Mouse (Mus musculus) G1E (cell line): Measurements from ENCODE around the gene Naa50. TPM values are rescaled to one million over a fixed set of nuclear protein-coding genes. Genes with fewer than 3 reads are reported as not detected.

Experiments used
- ATAC-seq: 2 replicates; pipeline ENCODE4 v1.8.0; 2016; ENCODE audit warnings: mild to moderate bottlenecking; ENCODE audit not compliant: insufficient number of reproducible peaks, poor library complexity, low FRiP score, severe bottlenecking; ENCODE audit errors: extremely low read depth
- DNase-seq: peaks from one replicate; pipeline ENCODE4 v3.0.0; 2012; ENCODE audit warnings: low spot score
- H3K27me3 ChIP-seq: 2 replicates; pipeline ENCODE4 v1.6.1; 2012; ENCODE audit warnings: mild to moderate bottlenecking, low read length, inconsistent platforms; ENCODE audit not compliant: insufficient read depth
- H3K36me3 ChIP-seq: replicated peaks from 2 replicates; pipeline ENCODE3; 2012; ENCODE audit warnings: mild to moderate bottlenecking, inconsistent platforms
- H3K4me1 ChIP-seq: 2 replicates; pipeline ENCODE4 v1.6.1; 2012; ENCODE audit warnings: low read depth, low read length, inconsistent platforms, mixed read lengths; ENCODE audit not compliant: insufficient read depth
- H3K4me3 ChIP-seq: 2 replicates; pipeline ENCODE4 v1.5.1; 2012; ENCODE audit warnings: low read depth, mild to moderate bottlenecking, inconsistent platforms, low read length, moderate library complexity, mixed read lengths
- H3K9me3 ChIP-seq: replicated peaks from 2 replicates; pipeline ENCODE4 v1.6.1; 2012; ENCODE audit warnings: inconsistent platforms
- CTCF ChIP-seq: IDR thresholded peaks from 2 replicates; pipeline ENCODE4 v1.5.1; 2012; ENCODE audit warnings: low read depth, low read length, inconsistent platforms, mixed read lengths
- GATA1 ChIP-seq: IDR thresholded peaks from 2 replicates; pipeline ENCODE4 v1.6.1; 2012; ENCODE audit warnings: borderline replicate concordance, low read length, inconsistent platforms, mixed read lengths
- GATA2 ChIP-seq: IDR thresholded peaks from 2 replicates; pipeline ENCODE4 v1.6.1; 2012; ENCODE audit warnings: low read depth, low read length, inconsistent platforms, borderline replicate concordance
- POLR2AphosphoS5 ChIP-seq: IDR thresholded peaks from 2 replicates; pipeline ENCODE4 v1.6.1; 2012; ENCODE audit warnings: low read depth, low read length, inconsistent platforms; ENCODE audit not compliant: insufficient replicate concordance
- TAL1 ChIP-seq: conservative IDR thresholded peaks from 2 replicates; pipeline ENCODE4 v1.6.1; 2012; ENCODE audit warnings: low read depth, low read length, inconsistent platforms, mixed read lengths
- polyA plus RNA-seq: library from polyadenylated mRNA; stranded (reverse); fragments of >175 nt; gene quantifications from 2 replicates; pipeline ENCODE4 v1.2.3, GENCODE M21; 2012
- total RNA-seq, 2 experiments: library from RNA; stranded (forward) in 1 of 2; stranded (reverse) in 1 of 2; fragments of 200-1000 nt in 1 of 2; fragments of >200 nt in 1 of 2; fragmentation: Nextera tagmentation in 1 of 2; gene quantifications; 2 replicates each; pipeline ENCODE4 v1.2.3; 2014 to 2017

Naa50 gene
- total and polyA plus RNA-seq, 3 experiments = 44.5 to 171 (median 89.8) TPM

DNA sequence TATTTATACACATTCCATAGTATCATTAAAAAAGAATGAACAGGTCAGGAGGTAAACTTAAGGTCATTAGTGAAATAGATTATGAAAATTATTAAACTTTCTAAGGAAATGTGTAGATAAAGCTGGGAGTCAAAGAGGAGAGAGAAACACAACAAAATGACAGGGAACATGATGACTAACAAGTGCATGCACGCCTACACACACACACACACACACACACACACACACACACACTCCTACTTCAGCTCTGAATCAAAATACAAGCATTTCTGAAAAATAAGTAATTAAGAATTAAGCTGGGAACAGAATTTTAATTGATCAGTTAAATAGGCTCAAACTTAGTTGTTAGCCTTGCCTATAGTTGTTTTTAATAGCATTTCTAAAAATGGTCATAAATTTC lies 14.9 kb upstream of the Naa50 start:
- TF ChIP-seq POLR2AphosphoS5 (no peak), CTCF (no peak), GATA1 (no peak), GATA2 (no peak), TAL1 (no peak)
- ATAC-seq = no peak
- no peaks in the 10 kb centered on the region for H3K27me3 ChIP-seq
- no peaks in the 10 kb centered on the region for H3K9me3 ChIP-seq
- no peak for DNase-seq
- no peak overlapping the region for H3K4me3 ChIP-seq
- H3K4me1 ChIP-seq = peaks cover 4% of the 10 kb centered on the region; the same call in 1 of the 2 replicates
- peaks cover 21% of the 10 kb centered on the region for H3K36me3 ChIP-seq

DNA sequence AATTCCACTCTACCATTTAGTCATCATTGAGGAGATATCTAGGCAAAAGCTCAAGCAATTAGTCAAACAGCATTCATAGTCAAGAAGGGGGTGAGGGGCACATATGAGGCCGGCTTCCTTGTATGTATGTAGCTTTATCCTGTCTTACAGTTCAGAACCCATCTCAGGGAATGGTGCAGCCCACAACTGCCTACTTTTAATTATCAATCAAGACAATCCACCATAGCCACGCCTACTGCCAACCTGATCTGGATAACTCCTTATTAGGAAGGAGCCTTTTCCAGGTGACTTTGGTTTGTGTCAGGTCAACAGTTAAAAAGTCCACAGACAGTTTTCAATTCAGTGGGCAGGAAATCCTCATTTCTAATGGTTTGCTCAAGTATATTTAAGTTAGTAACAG lies 14.2 kb upstream of the Naa50 start:
- H3K27me3 ChIP-seq = no peaks in the 10 kb centered on the region
- TF ChIP-seq CTCF = no peak
- TF ChIP-seq GATA1 = no peak
- TF ChIP-seq POLR2AphosphoS5 = no peak
- no peak for TF ChIP-seq TAL1
- TF ChIP-seq GATA2 = no peak
- no peak for ATAC-seq
- H3K36me3 ChIP-seq = peaks cover 16% of the 10 kb centered on the region
- no peak for DNase-seq
- H3K4me3 ChIP-seq = no peak overlapping the region
- no peaks in the 10 kb centered on the region for H3K9me3 ChIP-seq
- H3K4me1 ChIP-seq = peaks cover 4% of the 10 kb centered on the region; the same call in 1 of the 2 replicates

DNA sequence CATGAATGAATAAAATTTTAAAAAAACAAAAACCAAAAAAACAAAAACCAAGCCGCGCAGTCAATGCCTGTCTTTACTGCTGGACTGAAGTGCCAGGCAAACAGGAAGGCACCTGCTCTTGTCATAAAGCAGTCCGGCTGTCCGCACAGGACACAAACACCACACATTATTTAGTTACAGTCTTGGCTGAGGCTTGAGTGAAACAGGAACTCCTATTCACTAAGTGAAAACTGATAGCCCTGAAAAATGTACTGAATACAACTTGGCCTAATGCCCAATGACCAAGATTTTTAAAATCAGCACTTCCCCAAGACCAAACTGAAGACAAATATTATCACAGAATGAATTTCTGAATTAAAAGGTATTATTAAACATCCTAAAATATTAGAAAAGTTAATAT lies 13.2 kb upstream of the Naa50 start:
- H3K4me3 ChIP-seq = no peak overlapping the region
- no peaks in the 10 kb centered on the region for H3K27me3 ChIP-seq
- H3K9me3 ChIP-seq = no peaks in the 10 kb centered on the region
- H3K4me1 ChIP-seq = peaks cover 4% of the 10 kb centered on the region; the same call in 1 of the 2 replicates
- DNase-seq (no peak), ATAC-seq (no peak)
- no peak for TF ChIP-seq TAL1
- no peak for TF ChIP-seq POLR2AphosphoS5
- TF ChIP-seq GATA2 = no peak
- no peak for TF ChIP-seq CTCF
- no peak for TF ChIP-seq GATA1
- H3K36me3 ChIP-seq = peaks cover 14% of the 10 kb centered on the region

DNA sequence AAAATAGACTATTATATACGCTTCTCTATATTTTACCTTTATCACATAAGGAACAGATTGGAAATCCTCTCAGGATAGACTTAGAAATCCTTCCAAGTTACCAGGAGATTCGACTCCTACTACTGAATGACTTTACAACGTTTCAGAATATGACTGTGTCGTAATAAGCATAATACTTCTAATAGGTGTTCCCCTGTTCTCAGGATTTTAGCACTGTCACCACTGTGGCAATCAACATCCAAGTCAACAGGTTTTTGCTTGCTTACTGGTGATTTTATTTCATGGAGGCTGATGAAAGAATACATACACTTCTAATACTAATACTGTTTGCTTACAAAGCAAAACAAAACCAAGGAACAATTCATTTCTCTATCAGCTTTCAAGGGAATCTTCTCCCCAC lies 7.3 kb upstream of the Naa50 start:
- Histone ChIP-seq H3K9me3 (no peaks in the 10 kb centered on the region), H3K4me1 (peaks cover 15% of the 10 kb centered on the region), H3K27me3 (no peaks in the 10 kb centered on the region), H3K36me3 (peaks cover 7% of the 10 kb centered on the region), H3K4me3 (no peak overlapping the region)
- TF ChIP-seq POLR2AphosphoS5 (no peak), GATA2 (no peak), GATA1 (no peak), CTCF (no peak), TAL1 (no peak)
- ATAC-seq (no peak), DNase-seq (no peak)

DNA sequence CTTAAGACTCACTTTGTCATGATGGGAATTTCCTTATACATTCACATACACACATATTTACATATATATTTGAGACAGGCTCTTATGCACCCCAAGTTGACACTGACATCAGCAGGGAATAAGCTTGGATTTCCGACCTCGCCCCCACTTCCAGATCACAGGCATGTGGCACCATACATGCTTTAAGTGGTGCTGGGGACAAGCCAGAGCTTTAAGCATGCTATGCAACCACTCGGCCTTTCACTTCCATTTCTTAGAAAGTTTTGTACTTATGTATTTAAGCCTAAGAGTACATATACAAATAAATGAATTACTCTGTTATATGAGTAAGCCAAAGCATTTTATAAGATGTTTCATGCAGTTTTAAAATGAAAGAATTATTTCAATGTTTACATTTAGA lies 6.4 kb upstream of the Naa50 start:
- no peak for ATAC-seq
- H3K4me1 ChIP-seq = peaks cover 20% of the 10 kb centered on the region

DNA sequence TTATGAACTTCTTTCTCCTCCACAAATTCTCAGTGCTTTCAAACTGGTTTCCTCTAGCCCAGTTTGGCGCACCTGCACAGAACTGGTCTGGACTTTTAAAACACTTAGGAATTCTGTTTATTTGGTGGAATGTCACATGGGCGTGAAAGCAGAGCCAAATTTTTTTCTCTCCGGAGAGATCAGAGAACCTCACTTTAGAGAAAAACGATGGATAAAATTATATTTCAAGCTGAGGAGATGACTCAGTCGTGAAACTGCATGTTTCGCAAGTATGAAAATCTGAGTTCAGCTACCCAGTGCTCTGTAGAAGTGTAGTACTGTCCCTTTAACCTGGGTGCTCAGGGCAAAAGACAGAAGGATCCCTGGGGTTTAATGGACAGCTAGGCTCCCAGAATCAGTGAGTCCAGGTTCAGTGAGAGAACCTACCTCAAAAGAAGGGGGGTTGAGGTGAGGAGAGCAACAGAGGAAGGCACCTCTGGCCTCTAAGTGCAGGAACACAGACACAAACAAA lies 3.1 kb upstream of the Naa50 start:
- Histone ChIP-seq H3K27me3 (no peaks in the 10 kb centered on the region), H3K4me1 (peaks cover 26% of the 10 kb centered on the region), H3K36me3 (peaks cover 4% of the 10 kb centered on the region), H3K9me3 (no peaks in the 10 kb centered on the region), H3K4me3 (no peak overlapping the region)
- ATAC-seq = no peak
- no peak for DNase-seq
- TF ChIP-seq TAL1 (no peak), CTCF (no peak), POLR2AphosphoS5 (no peak), GATA1 (no peak), GATA2 (no peak)

More for the DNA sequence above, 6.4 kb upstream of the Naa50 start:
- no peak for TF ChIP-seq GATA1
- TF ChIP-seq POLR2AphosphoS5 = no peak
- no peak for TF ChIP-seq TAL1
- no peak for TF ChIP-seq CTCF
- TF ChIP-seq GATA2 = no peak
- Histone ChIP-seq H3K9me3 (no peaks in the 10 kb centered on the region), H3K36me3 (peaks cover 4% of the 10 kb centered on the region), H3K27me3 (no peaks in the 10 kb centered on the region), H3K4me3 (no peak overlapping the region)
- DNase-seq = no peak
